Mouse (Mus musculus) liver, embryonic 16.5 days (tissue): ENCODE measurements around the gene Msantd2. TPM values are rescaled to one million over a fixed set of nuclear protein-coding genes. Genes with fewer than 3 reads are reported as not detected.

ENCODE experiments used
- ATAC-seq: fragments of 200-750 bp; cut with Nextera tagmentation; 2 replicates; pipeline ENCODE4 v1.8.0; 2017; ENCODE audit warnings: low read depth, mild to moderate bottlenecking, moderate number of reproducible peaks, moderate library complexity
- H3K27ac ChIP-seq: fragments of 300-500 bp; sonication (generic); 2 replicates; pipeline ENCODE4 v1.5.1; 2014; ENCODE audit warnings: mild to moderate bottlenecking, low read length
- H3K27me3 ChIP-seq: fragments of 300-500 bp; sonication (generic); 2 replicates; pipeline ENCODE4 v1.6.1; 2014; ENCODE audit warnings: low read depth, low read length, mixed read lengths; ENCODE audit not compliant: control insufficient read depth, insufficient read depth
- H3K36me3 ChIP-seq: fragments of 300-500 bp; sonication (generic); 2 replicates; pipeline ENCODE4 v1.6.1; 2014; ENCODE audit warnings: mild to moderate bottlenecking; ENCODE audit not compliant: control insufficient read depth, insufficient read depth
- H3K4me1 ChIP-seq: fragments of 300-500 bp; sonication (generic); 2 replicates; pipeline ENCODE4 v1.6.1; 2014; ENCODE audit warnings: low read depth, low read length, mixed read lengths; ENCODE audit not compliant: control insufficient read depth
- H3K4me2 ChIP-seq: fragments of 300-500 bp; sonication (generic); 2 replicates; pipeline ENCODE4 v1.6.1; 2014; ENCODE audit warnings: low read depth, low read length, mixed read lengths
- H3K4me3 ChIP-seq: fragments of 300-500 bp; sonication (generic); 2 replicates; pipeline ENCODE4 v1.5.1; 2014; ENCODE audit warnings: low read depth, mild to moderate bottlenecking, low read length
- H3K9ac ChIP-seq: fragments of 300-500 bp; sonication (generic); 2 replicates; pipeline ENCODE4 v1.6.1; 2014; ENCODE audit warnings: low read depth, low read length
- H3K9me3 ChIP-seq: fragments of 300-500 bp; sonication (generic); replicated peaks from 2 replicates; pipeline ENCODE4 v1.6.1; 2016; ENCODE audit warnings: low read length; ENCODE audit not compliant: control insufficient read depth
- WGBS: fragments of 180-500 bp; shearing (Covaris S2); extraction: QIAGEN DNeasy Blood & Tissue Kit; methylation state at CpG from one replicate; pipeline ENCODE4 v1.1.7; 2014; ENCODE audit not compliant: insufficient replicate concordance; 5-methylcytosine and 5-hydroxymethylcytosine counted together
- polyA plus RNA-seq: library from polyadenylated mRNA; unstranded; fragments of >200 nt; fragmentation: Nextera tagmentation; extraction: Ambion mirVana; gene quantifications from 2 replicates; pipeline ENCODE4 v1.2.1, GENCODE M21; 2015

Gene Msantd2
- polyA plus RNA-seq, 1 experiment from 2014 or later: 2.5 TPM

DNA sequence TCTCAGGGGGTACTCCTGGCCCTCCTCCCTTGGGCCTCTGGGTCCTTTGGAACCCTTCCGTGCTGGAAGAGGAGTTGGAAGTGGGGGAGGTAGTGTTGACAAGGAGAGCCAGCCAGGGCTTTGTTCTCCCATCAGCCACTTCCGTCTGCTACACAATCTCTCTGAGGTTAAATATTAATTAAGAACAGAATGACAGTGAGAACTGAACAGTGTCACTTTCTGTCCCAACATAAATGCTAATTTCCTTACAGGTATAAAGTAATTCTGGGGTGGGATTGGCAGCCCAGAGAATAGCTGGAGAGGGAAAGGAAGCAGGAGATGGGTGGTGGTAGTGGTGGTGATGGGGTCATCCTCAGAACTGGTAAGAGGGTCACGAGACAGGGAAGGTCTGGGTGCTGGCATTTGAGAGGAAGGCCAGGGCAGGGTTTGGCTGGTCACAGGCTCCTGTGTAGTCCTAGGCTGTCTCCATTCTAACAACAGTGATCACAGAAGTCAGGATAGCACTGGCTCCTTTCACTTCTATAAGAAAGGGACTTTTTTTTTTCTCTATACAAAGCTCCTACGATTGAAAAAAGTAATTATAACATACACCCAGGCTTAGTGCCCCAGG lies 79.6 kb downstream of the Msantd2 start:
- no peaks in the 10 kb centered on the region for H3K9me3 ChIP-seq
- no peaks in the 10 kb centered on the region for H3K36me3 ChIP-seq
- H3K27me3 ChIP-seq: no peaks in the 10 kb centered on the region
- H3K27ac ChIP-seq: no peak overlapping the region
- H3K4me3 ChIP-seq: no peak overlapping the region
- no peak overlapping the region for H3K9ac ChIP-seq
- H3K4me2 ChIP-seq: no peak overlapping the region
- no peak for ATAC-seq
- peaks cover 34% of the 10 kb centered on the region for H3K4me1 ChIP-seq
- 35% methylated on average over 4 of the region's 4 CpGs for whole genome bisulfite sequencing

DNA sequence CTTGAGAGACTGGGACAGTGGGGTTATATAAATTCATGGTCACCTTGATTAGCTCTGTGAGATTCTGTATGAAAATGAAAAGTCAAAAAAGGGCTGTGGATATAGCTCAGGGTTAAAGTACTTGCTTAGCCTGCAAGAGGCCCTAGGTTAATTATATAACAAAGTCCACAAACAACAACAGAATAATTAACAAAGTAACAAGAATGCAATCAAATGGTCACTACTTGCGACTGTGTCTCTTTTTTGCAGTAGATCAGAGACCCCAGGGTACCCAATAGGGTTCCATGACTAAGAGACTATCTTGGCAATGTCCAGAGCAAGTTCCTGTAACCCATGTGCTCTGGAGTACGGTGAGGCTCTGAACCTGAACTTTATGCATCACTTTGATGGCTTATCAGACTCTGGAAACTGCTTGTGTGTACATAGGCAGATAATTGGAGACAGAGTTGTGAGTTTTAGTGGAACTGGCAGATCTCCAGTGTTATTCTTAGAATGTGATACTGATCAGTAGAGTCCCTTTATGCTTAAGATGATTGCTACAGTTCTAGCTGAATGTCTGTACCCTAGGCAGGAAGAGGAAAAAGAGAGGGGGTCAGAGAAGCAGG lies 80.2 kb downstream of the Msantd2 start:
- Histone ChIP-seq H3K9ac (no peak overlapping the region), H3K4me2 (no peak overlapping the region), H3K9me3 (no peaks in the 10 kb centered on the region), H3K4me3 (no peak overlapping the region), H3K27ac (no peak overlapping the region), H3K36me3 (no peaks in the 10 kb centered on the region), H3K4me1 (peaks cover 31% of the 10 kb centered on the region), H3K27me3 (no peaks in the 10 kb centered on the region)
- peak; percentile 56 for ATAC-seq
- 30% methylated on average over 2 of the region's 2 CpGs for WGBS

DNA sequence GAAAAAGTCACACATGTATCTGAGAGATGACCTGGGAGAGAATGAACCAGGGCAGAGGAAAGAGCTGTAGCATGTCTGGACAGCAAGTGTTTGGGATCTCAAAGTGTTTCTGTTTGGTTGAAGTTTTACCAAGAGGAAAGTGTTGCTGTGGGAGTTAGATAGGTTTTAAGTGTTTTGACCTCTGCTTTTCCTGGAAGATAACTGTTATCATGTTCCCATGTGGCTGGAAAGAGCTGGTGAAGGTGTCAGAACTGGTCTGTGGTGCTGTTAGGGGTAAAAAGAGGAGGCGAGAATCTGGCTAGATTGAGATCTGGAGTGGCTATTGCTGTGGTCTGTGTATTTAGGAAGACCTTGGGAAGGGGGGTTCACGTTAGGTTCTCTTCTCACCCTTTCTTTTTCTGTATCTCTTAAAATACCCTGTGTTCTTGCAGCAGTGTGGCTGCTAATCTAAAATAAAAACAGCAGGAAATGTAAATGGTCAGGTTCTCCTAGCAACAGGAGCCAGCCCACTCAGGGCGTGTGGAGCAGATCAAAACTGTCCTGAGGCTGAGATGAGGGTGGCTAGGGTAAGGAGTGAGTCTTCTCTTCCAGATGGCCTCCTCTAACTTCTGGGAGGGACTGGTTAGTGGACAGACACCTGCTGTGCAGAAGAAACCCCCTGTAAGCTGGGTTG lies 83.2 kb downstream of the Msantd2 start:
- 26% methylated on average over 3 of the region's 3 CpGs for WGBS
- H3K27ac ChIP-seq: no peak overlapping the region
- no peaks in the 10 kb centered on the region for H3K27me3 ChIP-seq
- H3K4me3 ChIP-seq: no peak overlapping the region
- H3K36me3 ChIP-seq: no peaks in the 10 kb centered on the region
- peaks cover 27% of the 10 kb centered on the region for H3K4me1 ChIP-seq
- no peak overlapping the region for H3K9ac ChIP-seq
- ATAC-seq: no peak
- no peaks in the 10 kb centered on the region for H3K9me3 ChIP-seq
- no peak overlapping the region for H3K4me2 ChIP-seq

Other genes with a start within 250 kb of the Msantd2 start
- gene Slc37a2, start 233.6 kb upstream of the Msantd2 start, polyA plus RNA-seq: 1.9 and 2.0 TPM in 2 replicates
- 3.1 and 3.6 TPM in 2 replicates for gene Ccdc15, start 140.9 kb upstream of the Msantd2 start, polyA plus RNA-seq
- not detected in 2 replicates for gene Hepacam, start 122.0 kb upstream of the Msantd2 start, polyA plus RNA-seq
- gene Robo4, start 87.4 kb upstream of the Msantd2 start, polyA plus RNA-seq: 3.0 and 3.1 TPM in 2 replicates
- 0.11 and 0.14 TPM in 2 replicates for gene Robo3, start 56.1 kb upstream of the Msantd2 start, polyA plus RNA-seq
- gene Esam, start 38.8 kb downstream of the Msantd2 start, polyA plus RNA-seq: 15.7 and 16.0 TPM in 2 replicates
- 0.16 and 0.34 TPM in 2 replicates for gene Vsig2, start 49.9 kb downstream of the Msantd2 start, polyA plus RNA-seq
- gene Nrgn, start 63.6 kb downstream of the Msantd2 start, polyA plus RNA-seq: 4.9 and 6.3 TPM in 2 replicates
- gene Siae, start 66.4 kb downstream of the Msantd2 start, polyA plus RNA-seq: 5.4 and 5.5 TPM in 2 replicates
- 1.9 and 2.1 TPM in 2 replicates for gene Spa17, start 124.4 kb downstream of the Msantd2 start, polyA plus RNA-seq
- gene Tbrg1, start 168.0 kb downstream of the Msantd2 start, polyA plus RNA-seq: 45.6 and 46.7 TPM in 2 replicates
- not detected in 2 replicates for gene Panx3, start 179.9 kb downstream of the Msantd2 start, polyA plus RNA-seq
- gene Olfr160, start 226.9 kb downstream of the Msantd2 start, polyA plus RNA-seq: not detected in 2 replicates